Mouse (Mus musculus) C2C12 (cell line): ENCODE data around the gene Xxylt1. TPM values are rescaled to one million over a fixed set of nuclear protein-coding genes. Genes with fewer than 3 reads are reported as not detected.

Source experiments
- H3K27me3 ChIP-seq: one replicate; pipeline ENCODE4 v1.6.1; 2011; ENCODE audit not compliant: control insufficient read depth, insufficient read depth, insufficient read length
- H3K36me3 ChIP-seq: one replicate; pipeline ENCODE4 v1.6.1; 2011; ENCODE audit not compliant: control insufficient read depth, insufficient read depth
- H3K4me3 ChIP-seq: one replicate; pipeline ENCODE4 v1.5.1; 2011; ENCODE audit warnings: mild to moderate bottlenecking, control low read depth; ENCODE audit not compliant: poor library complexity, insufficient read depth, severe bottlenecking
- H3K79me2 ChIP-seq: one replicate; pipeline ENCODE4 v1.6.1; 2011; ENCODE audit not compliant: control insufficient read depth, insufficient read depth
- H3K79me3 ChIP-seq: one replicate; pipeline ENCODE4 v1.6.1; 2011; ENCODE audit warnings: low read depth, control low read depth
- H3ac ChIP-seq: one replicate; pipeline ENCODE3; 2011; ENCODE audit warnings: low read depth; ENCODE audit not compliant: control insufficient read depth, insufficient read length
- CEBPB ChIP-seq: IDR thresholded peaks from one replicate; pipeline ENCODE4 v1.6.1; 2011; ENCODE audit warnings: low read depth, mild to moderate bottlenecking, control low read depth, moderate library complexity
- CTCF ChIP-seq: IDR thresholded peaks from one replicate; pipeline ENCODE4 v1.5.1; 2011; ENCODE audit not compliant: control insufficient read depth, insufficient read depth, insufficient read length
- FOSL1 ChIP-seq: IDR thresholded peaks from one replicate; pipeline ENCODE4 v1.8.0; 2011; ENCODE audit warnings: mild to moderate bottlenecking, low read length; ENCODE audit not compliant: poor library complexity, insufficient read depth, severe bottlenecking
- MAX ChIP-seq: IDR thresholded peaks from one replicate; pipeline ENCODE4 v1.6.1; 2011; ENCODE audit warnings: mild to moderate bottlenecking, control low read depth
- MYOD1 ChIP-seq: IDR thresholded peaks from one replicate; pipeline ENCODE4 v1.6.1; 2011; ENCODE audit warnings: low read depth; ENCODE audit not compliant: control insufficient read depth, insufficient read length
- MYOG ChIP-seq: IDR thresholded peaks from one replicate; pipeline ENCODE4 v1.6.1; 2011; ENCODE audit not compliant: control insufficient read depth, insufficient read length; ENCODE audit errors: extremely low read depth
- USF1 ChIP-seq: IDR thresholded peaks from one replicate; pipeline ENCODE4 v1.6.1; 2011; ENCODE audit warnings: low read depth, mild to moderate bottlenecking, control low read depth, moderate library complexity
- polyA plus RNA-seq: library from polyadenylated mRNA; unstranded; fragments of >200 nt; fragmentation: generic; extraction: Trizol; gene quantifications from one replicate; pipeline ENCODE4 v1.2.1, GENCODE M21; 2012; ENCODE audit warnings: missing spikeins

Gene Xxylt1
- polyA plus RNA-seq, 1 experiment: 10.4 TPM

- Histone ChIP-seq H3K79me2 (no peaks in the 10 kb centered on the region), H3K27me3 (no peaks in the 10 kb centered on the region), H3K36me3 (no peaks in the 10 kb centered on the region), H3K79me3 (no peaks in the 10 kb centered on the region), H3ac (no peak overlapping the region), H3K4me3 (no peak overlapping the region)
- no peak for TF ChIP-seq MYOD1
- TF ChIP-seq CTCF: no peak
- no peak for TF ChIP-seq MYOG
- TF ChIP-seq MAX: no peak
- no peak for TF ChIP-seq USF1
- no peak for TF ChIP-seq CEBPB
- no peak for TF ChIP-seq FOSL1
Observed at GRCm38 (mm10) chr16:31047186-31047898, 33.9 kb downstream of the Xxylt1 start.

- TF ChIP-seq CTCF (no peak), USF1 (no peak), CEBPB (no peak), MYOD1 (no peak), MAX (no peak), MYOG (no peak), FOSL1 (no peak)
- H3K79me3 ChIP-seq: no peaks in the 10 kb centered on the region
- no peak overlapping the region for H3ac ChIP-seq
- no peaks in the 10 kb centered on the region for H3K36me3 ChIP-seq
- no peaks in the 10 kb centered on the region for H3K27me3 ChIP-seq
- H3K79me2 ChIP-seq: no peaks in the 10 kb centered on the region
- no peak overlapping the region for H3K4me3 ChIP-seq
Observed at GRCm38 (mm10) chr16:31046217-31046659, 35.0 kb downstream of the Xxylt1 start.

- no peak for TF ChIP-seq MYOG
- no peak for TF ChIP-seq MYOD1
- no peak for TF ChIP-seq MAX
- no peak for TF ChIP-seq FOSL1
- TF ChIP-seq CEBPB: no peak
- no peak for TF ChIP-seq CTCF
- TF ChIP-seq USF1: no peak
- Histone ChIP-seq H3K27me3 (no peaks in the 10 kb centered on the region), H3ac (no peak overlapping the region), H3K79me3 (no peaks in the 10 kb centered on the region), H3K36me3 (no peaks in the 10 kb centered on the region), H3K79me2 (no peaks in the 10 kb centered on the region), H3K4me3 (no peak overlapping the region)
Observed at GRCm38 (mm10) chr16:31045211-31045610, 36.0 kb downstream of the Xxylt1 start.

GRCm38 (mm10) chr16:31043136-31043535 is 38.1 kb downstream of the Xxylt1 start:
- Histone ChIP-seq H3K36me3 (no peaks in the 10 kb centered on the region), H3K27me3 (no peaks in the 10 kb centered on the region), H3ac (no peak overlapping the region), H3K79me2 (no peaks in the 10 kb centered on the region), H3K4me3 (no peak overlapping the region), H3K79me3 (no peaks in the 10 kb centered on the region)
- TF ChIP-seq MYOD1 (no peak), MYOG (no peak), CEBPB (no peak)

- no peaks in the 10 kb centered on the region for H3K36me3 ChIP-seq
- H3K79me2 ChIP-seq: no peaks in the 10 kb centered on the region
- no peaks in the 10 kb centered on the region for H3K27me3 ChIP-seq
- H3K79me3 ChIP-seq: no peaks in the 10 kb centered on the region
- H3ac ChIP-seq: no peak overlapping the region
- no peak overlapping the region for H3K4me3 ChIP-seq
- no peak for TF ChIP-seq CEBPB
- TF ChIP-seq MAX: no peak
- no peak for TF ChIP-seq CTCF
- no peak for TF ChIP-seq USF1
- no peak for TF ChIP-seq FOSL1
Observed at GRCm38 (mm10) chr16:31041566-31041965, 39.7 kb downstream of the Xxylt1 start.

- H3K4me3 ChIP-seq: no peak overlapping the region
- H3K79me3 ChIP-seq: no peaks in the 10 kb centered on the region
- H3K36me3 ChIP-seq: no peaks in the 10 kb centered on the region
- no peaks in the 10 kb centered on the region for H3K27me3 ChIP-seq
- TF ChIP-seq MYOD1: no peak
- TF ChIP-seq MAX: no peak
- no peak for TF ChIP-seq CEBPB
- TF ChIP-seq MYOG: no peak
- no peak for TF ChIP-seq USF1
- no peak for TF ChIP-seq FOSL1
- TF ChIP-seq CTCF: no peak
- no peaks in the 10 kb centered on the region for H3K79me2 ChIP-seq
- H3ac ChIP-seq: no peak overlapping the region
Observed at GRCm38 (mm10) chr16:31039803-31040459, 41.3 kb downstream of the Xxylt1 start.
